Mouse (Mus musculus): ENCODE measurements around the gene Steap4. TPM values are rescaled to one million over a fixed set of nuclear protein-coding genes. Genes with fewer than 3 reads are reported as not detected.
"Not testable (repeated sequence)": the region's sequence is repeated elsewhere in the genome, so short reads cannot be mapped to it uniquely, and the experiment has no call there.

Steap4 gene
- polyA plus RNA-seq, 1 experiment from 2014 or later = 3.4 TPM

DNA sequence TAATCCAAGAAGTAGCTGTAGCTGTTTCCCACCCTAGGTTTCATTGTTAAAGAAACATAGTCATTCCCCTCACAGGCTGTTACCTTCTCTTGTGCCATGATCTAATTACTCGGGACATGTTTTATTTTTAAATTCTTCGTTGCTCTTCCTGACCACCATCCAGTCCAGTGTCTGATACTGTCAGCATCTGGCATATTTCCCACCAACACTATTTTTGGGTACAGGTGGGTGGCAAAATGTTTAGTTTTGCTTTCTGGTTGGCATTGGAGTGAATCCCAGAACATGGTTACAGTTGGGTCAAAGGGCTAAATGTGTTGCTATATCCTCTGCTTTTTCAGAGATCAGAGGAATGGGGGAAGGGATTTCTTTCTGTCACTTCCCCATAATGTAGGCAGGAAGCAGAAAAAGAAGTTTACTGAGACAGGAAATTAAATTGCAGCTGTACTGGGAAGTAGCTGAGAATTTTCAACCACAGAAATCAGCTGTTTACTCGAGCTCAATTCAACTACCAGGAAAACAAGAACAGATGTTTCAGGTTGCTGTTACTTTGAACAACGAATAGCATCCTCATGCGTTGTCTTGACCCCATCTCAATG is 4.8 kb upstream of the Steap4 start:
- H3K27ac ChIP-seq = no peak overlapping the region
- 59% methylated on average over 5 of the region's 5 CpGs for WGBS
- H3K4me3 ChIP-seq = no peak overlapping the region
- H3K27me3 ChIP-seq = peaks cover under 1% of the 10 kb centered on the region; the same call in 1 of the 2 replicates
- no peaks in the 10 kb centered on the region for H3K36me3 ChIP-seq
- H3K4me2 ChIP-seq (replicated peaks) = no peak overlapping the region
- H3K9ac ChIP-seq = no peak overlapping the region
- H3K4me1 ChIP-seq = peaks cover 7% of the 10 kb centered on the region
- ATAC-seq (ENCODE audit: low FRiP score, low read depth) = no peak
- no peaks in the 10 kb centered on the region for H3K9me3 ChIP-seq

DNA sequence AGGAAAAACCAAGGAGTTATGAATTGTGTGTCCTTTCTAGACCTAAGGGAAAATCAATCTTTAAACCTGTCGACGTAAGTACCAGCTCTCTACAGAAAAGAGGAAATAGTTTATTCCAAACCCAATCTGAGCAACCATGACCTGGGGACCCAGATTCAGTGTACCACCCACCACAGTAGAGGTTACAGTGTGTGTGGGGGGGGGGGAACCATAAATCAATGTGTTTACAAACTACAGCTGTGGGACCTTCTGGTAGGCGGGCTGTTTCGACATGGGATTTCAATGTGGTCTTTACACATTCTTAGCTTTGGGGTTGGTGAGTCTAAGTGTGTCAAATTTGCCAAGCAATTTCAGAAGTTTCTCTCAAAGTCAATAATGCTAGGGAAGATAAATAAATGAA is 2.2 kb upstream of the Steap4 start:
- no peak for ATAC-seq (ENCODE audit: low FRiP score, low read depth)
- WGBS = 92% methylated on average over 4 of the region's 4 CpGs
- Histone ChIP-seq H3K27ac (no peak overlapping the region), H3K4me1 (peaks cover 8% of the 10 kb centered on the region), H3K9ac (no peak overlapping the region), H3K4me3 (no peak overlapping the region), H3K9me3 (no peaks in the 10 kb centered on the region), H3K27me3 (peaks cover 4% of the 10 kb centered on the region; the same call in 1 of the 2 replicates), H3K4me2 (replicated peaks) (no peak overlapping the region), H3K36me3 (no peaks in the 10 kb centered on the region)

DNA sequence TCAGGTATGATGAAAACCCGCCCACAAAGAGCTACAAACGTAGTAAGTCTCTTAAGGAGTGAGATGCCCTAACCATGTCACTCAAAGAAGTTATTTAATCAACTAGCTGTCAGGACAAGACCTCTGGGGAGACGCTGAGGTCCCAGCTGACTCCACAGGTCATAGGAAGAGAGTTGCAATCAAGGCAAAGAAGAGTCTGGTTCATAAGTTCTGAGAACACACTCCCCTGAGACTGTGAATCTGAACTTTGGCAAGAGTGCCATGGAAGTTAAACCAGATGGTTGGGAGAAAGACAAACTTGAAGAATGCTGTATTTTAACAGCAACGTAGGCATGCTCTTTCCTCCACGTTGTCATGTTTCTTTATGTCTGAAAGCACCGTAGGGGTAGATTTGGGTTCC is 971 bp upstream of the Steap4 start:
- Histone ChIP-seq H3K27ac (no peak overlapping the region), H3K4me3 (no peak overlapping the region), H3K9ac (no peak overlapping the region), H3K27me3 (peaks cover 4% of the 10 kb centered on the region; the same call in 1 of the 2 replicates), H3K4me2 (replicated peaks) (no peak overlapping the region), H3K4me1 (peaks cover 8% of the 10 kb centered on the region), H3K36me3 (no peaks in the 10 kb centered on the region), H3K9me3 (no peaks in the 10 kb centered on the region)
- 86% methylated on average over 6 of the region's 6 CpGs for WGBS
- ATAC-seq (ENCODE audit: low FRiP score, low read depth) = no peak

DNA sequence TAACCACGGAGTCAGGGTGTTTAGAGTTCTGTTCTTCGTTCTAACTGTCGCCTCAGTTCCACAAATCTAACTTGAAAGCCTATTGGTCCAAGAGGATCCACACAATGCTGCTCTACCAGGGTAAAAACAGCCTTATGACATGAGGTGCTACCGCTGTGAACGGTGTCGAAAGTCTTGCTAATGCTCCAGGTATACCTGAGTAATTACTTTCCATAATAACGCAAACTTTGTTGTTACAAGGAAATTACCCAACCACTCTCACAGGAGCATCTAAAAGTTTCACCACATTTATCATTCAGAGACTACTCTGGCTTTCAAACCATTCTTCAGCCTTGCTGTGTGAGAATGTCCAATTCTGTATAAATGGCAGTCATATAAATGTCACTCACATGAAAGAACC is 856 bp downstream of the Steap4 start:
- Histone ChIP-seq H3K27me3 (peaks cover 4% of the 10 kb centered on the region; the same call in 1 of the 2 replicates), H3K4me2 (replicated peaks) (no peak overlapping the region), H3K4me3 (no peak overlapping the region), H3K4me1 (peaks cover 8% of the 10 kb centered on the region), H3K36me3 (no peaks in the 10 kb centered on the region), H3K9me3 (no peaks in the 10 kb centered on the region), H3K27ac (no peak overlapping the region), H3K9ac (no peak overlapping the region)
- WGBS = 72% methylated on average over 7 of the region's 7 CpGs
- no peak for ATAC-seq (ENCODE audit: low FRiP score, low read depth)

DNA sequence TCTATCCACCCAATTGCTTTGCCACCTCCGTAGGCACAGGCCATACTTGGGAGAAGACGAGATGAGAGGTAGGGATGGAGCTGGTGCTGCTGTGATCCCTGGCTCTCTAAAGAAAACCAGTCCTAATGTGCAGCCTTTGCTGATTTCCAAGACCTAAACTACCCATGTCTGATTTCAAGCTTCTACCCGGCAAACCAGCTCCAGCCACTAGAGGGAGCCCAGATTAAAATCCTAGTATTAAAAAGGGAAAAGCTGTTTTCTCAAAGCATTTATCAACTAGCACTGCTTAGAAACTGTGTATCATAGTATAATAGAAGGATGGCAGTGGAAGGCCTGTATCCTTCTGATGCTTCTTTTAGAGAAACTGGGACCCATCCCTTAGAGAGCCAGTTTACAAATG is 5.0 kb downstream of the Steap4 start:
- H3K27me3 ChIP-seq = peaks cover 4% of the 10 kb centered on the region; the same call in 1 of the 2 replicates
- no peak overlapping the region for H3K4me3 ChIP-seq
- no peak overlapping the region for H3K4me2 ChIP-seq (replicated peaks)
- H3K27ac ChIP-seq = no peak overlapping the region
- no peak for ATAC-seq (ENCODE audit: low FRiP score, low read depth)
- H3K4me1 ChIP-seq = peaks cover 3% of the 10 kb centered on the region
- WGBS = 40% methylated on average over 3 of the region's 3 CpGs
- no peak overlapping the region for H3K9ac ChIP-seq
- H3K9me3 ChIP-seq = no peaks in the 10 kb centered on the region
- no peaks in the 10 kb centered on the region for H3K36me3 ChIP-seq

DNA sequence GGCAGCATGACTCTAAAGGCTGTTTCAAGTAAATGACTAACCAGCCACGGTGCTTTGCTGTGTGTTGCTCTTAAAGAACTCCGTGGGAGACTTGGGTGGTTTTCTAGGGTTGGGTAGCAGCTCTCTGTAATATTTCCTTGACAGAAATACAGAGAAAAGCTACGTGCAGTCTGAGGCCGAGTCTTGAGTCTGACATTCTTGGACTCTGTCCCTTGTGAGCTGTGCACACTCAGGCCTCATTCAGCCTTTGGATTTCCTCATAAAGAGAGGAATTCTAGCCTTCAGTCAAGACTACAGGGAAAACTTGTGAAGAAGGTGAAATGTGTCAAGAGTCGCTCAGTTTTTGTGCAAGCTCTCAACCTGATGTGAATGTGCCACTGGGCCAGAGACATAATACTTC is 7.9 kb downstream of the Steap4 start:
- H3K36me3 ChIP-seq = no peaks in the 10 kb centered on the region

DNA sequence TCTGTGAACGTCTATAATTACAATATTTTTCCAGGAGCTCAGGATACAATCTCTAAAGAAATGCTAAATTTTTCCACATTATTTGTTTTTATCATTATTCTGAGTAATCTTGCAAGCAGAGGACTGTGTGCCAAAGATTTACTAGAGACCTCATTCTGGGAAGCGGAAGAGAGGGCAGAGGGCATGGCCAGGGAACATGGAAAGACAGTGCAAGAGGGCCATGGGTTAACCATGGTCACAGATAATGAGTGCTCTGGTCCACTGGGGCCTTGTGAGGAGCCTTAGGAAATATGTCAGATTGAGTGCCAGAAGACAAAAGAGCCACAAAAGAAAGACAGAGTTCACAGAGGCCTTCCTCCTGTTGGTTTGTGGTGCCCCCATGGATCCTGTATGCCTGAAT is 12.0 kb downstream of the Steap4 start:
- Histone ChIP-seq H3K9ac (no peak overlapping the region), H3K27me3 (no peaks in the 10 kb centered on the region), H3K9me3 (no peaks in the 10 kb centered on the region), H3K4me2 (replicated peaks) (no peak overlapping the region), H3K27ac (no peak overlapping the region), H3K4me3 (no peak overlapping the region), H3K36me3 (no peaks in the 10 kb centered on the region), H3K4me1 (peaks cover 7% of the 10 kb centered on the region)
- no peak for ATAC-seq (ENCODE audit: low FRiP score, low read depth)
- 80% methylated on average over 2 of the region's 2 CpGs for WGBS

More for the DNA sequence above, 7.9 kb downstream of the Steap4 start:
- ATAC-seq (ENCODE audit: low FRiP score, low read depth) = no peak
- 66% methylated on average over 5 of the region's 5 CpGs for WGBS
- Histone ChIP-seq H3K4me2 (replicated peaks) (no peak overlapping the region), H3K4me1 (peaks cover 7% of the 10 kb centered on the region), H3K9me3 (no peaks in the 10 kb centered on the region), H3K27me3 (no peaks in the 10 kb centered on the region), H3K27ac (no peak overlapping the region), H3K4me3 (no peak overlapping the region), H3K9ac (no peak overlapping the region)

DNA sequence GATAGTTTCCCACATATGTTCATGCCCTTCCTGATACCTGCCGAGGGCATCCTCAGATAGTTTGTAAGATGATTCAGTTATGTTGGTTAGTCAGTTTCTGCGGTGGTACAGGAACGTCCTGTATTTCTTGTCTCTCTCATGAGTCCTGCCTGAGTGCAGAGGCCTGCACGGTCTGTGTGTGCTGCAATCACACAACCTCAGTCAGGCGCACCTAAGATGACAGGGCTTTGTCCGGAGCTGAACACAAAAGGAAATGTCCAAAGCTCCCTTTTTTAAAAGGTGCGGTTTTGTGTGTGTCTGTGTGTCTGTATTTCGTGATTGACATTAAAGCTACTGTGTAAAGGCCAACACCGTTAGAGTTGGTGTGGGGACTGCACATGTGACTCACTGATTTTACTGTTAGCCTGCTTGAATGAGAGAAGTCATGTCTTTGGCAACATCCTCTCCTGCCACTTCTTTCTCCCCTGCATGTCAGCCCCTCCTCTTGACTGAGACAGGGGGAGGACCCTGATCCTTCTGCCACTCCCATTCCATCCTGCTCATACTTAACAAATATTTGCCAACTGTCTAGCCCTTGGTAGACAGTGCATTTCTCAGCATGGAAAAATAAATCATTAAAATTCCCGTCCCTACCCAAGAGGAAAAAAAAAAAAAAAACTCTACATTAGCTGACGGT is 14.4 kb downstream of the Steap4 start:
- H3K4me3 ChIP-seq = no peak overlapping the region
- H3K4me1 ChIP-seq = peaks cover 7% of the 10 kb centered on the region
- 87% methylated on average over 11 of the region's 11 CpGs for WGBS
- H3K27ac ChIP-seq = no peak overlapping the region
- H3K9me3 ChIP-seq = no peaks in the 10 kb centered on the region
- ATAC-seq (ENCODE audit: low FRiP score, low read depth) = no peak
- no peak overlapping the region for H3K9ac ChIP-seq
- no peaks in the 10 kb centered on the region for H3K27me3 ChIP-seq
- no peaks in the 10 kb centered on the region for H3K36me3 ChIP-seq
- no peak overlapping the region for H3K4me2 ChIP-seq (replicated peaks)

DNA sequence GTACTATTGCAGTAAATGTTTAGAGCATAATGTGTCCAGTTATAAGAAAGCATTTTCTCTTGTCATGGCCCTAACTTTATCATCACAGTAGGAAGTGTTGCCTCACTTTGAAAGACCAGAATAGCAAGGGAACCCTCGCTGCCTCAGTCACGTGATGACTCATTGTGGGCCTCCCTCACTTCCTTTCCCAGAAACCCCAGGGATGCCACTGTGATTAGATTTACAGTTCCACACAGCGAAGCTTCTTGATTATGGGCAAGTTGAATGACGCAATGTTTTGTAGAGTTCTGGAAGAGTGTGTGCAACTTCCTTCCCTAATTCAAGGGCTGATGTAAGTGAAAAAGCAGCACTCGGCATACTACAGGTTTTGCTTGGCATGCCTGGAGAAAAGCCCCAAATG is 20.3 kb downstream of the Steap4 start:
- Histone ChIP-seq H3K36me3 (no peaks in the 10 kb centered on the region), H3K27me3 (no peaks in the 10 kb centered on the region), H3K9me3 (no peaks in the 10 kb centered on the region), H3K4me3 (no peak overlapping the region), H3K4me1 (no peaks in the 10 kb centered on the region), H3K27ac (no peak overlapping the region), H3K4me2 (replicated peaks) (no peak overlapping the region), H3K9ac (no peak overlapping the region)
- 83% methylated on average over 5 of the region's 5 CpGs for WGBS
- ATAC-seq (ENCODE audit: low FRiP score, low read depth) = no peak

DNA sequence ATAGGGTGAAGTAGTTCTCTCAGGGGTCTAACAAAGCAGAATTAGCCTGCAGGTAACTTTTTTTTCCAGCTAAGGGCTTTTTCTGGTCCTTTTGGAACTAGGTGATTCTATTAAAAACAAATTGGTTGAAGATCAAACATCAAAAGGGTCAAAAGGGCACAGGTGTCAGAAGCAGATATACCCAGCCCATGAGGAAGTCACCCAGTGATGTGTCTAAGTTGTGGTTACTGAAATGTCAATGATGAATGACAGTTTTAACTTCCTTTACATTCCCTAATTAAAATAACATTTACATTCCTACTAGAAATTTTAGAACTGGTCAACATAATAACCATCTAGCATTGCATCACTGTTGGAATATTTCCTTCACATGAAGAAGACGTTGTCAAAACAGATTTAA is 27.7 kb downstream of the Steap4 start:
- ATAC-seq (ENCODE audit: low FRiP score, low read depth) = no peak
- Histone ChIP-seq H3K27ac (no peak overlapping the region), H3K36me3 (no peaks in the 10 kb centered on the region), H3K4me3 (no peak overlapping the region), H3K9ac (no peak overlapping the region), H3K4me2 (replicated peaks) (no peak overlapping the region), H3K9me3 (no peaks in the 10 kb centered on the region), H3K27me3 (no peaks in the 10 kb centered on the region), H3K4me1 (no peaks in the 10 kb centered on the region)
- 67% methylated on average over 1 of the region's 1 CpGs for WGBS

DNA sequence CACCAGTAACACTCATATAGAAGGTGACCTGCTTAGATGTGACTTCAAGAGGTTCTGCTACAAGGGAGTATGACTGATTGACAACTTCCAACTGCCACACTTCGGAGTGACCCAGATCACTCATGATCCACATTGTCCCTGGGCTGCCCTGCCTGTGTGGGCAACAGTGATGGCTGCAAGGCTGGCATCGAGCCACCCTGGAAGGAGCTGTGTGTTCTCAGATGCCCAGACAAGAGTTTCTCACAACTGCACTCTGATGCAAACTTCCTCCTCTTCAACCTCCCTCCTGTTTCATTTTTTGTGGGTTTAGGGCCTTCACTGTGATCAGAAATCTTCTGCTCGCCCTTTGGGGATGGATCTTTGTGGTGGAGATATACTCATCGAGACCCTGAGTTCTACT is 28.2 kb downstream of the Steap4 start:
- Histone ChIP-seq H3K9ac (no peak overlapping the region), H3K36me3 (no peaks in the 10 kb centered on the region), H3K27me3 (no peaks in the 10 kb centered on the region), H3K4me2 (replicated peaks) (no peak overlapping the region), H3K9me3 (no peaks in the 10 kb centered on the region), H3K4me1 (no peaks in the 10 kb centered on the region; the same call in 1 of the 2 replicates), H3K27ac (no peak overlapping the region), H3K4me3 (no peak overlapping the region)
- ATAC-seq (ENCODE audit: low FRiP score, low read depth) = no peak
- 87% methylated on average over 4 of the region's 4 CpGs for WGBS

DNA sequence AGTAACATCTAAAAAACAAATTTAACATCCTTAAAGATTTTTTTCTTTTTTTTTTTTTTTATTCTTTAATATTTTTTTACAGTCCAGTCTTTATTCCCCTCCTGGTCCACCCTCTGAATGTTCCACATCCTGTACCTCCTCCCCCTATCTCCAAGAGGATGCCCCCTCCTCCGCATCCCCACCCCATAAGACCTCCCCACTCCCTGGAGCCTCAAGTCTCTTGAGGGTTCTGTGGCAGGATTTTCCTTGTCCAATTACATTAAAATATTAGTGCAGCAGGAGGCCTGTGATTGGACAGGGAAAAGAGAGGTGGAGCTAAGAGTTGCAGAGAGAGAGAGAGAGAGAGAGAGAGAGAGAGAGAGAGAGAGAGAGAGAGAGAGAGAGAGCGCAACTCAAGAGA is 31.4 kb downstream of the Steap4 start:
- H3K4me3 ChIP-seq, H3K27me3 ChIP-seq: not testable (repeated sequence)
- 82% methylated on average over 2 of the region's 2 CpGs for WGBS

DNA sequence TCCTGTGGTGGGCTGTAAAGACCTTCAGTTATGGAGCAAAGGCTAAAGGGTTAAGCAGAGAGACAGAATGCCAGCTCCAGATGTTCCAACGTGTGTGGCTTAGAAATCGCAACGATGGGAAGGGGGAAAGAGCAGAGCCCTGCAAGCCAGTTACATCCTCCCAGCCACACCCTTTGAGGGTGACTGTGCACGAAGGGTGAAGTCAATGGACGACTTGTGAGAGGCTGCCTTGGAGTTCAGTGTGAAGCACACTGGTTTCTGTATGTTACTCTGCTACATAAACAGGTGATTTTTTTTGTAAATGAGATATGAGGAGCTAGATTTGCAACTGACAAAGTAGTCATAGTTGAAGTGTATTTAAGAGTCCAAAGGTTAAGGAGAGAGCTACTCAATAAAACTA is 33.5 kb downstream of the Steap4 start:
- H3K9ac ChIP-seq = no peak overlapping the region
- no peak overlapping the region for H3K4me2 ChIP-seq (replicated peaks)
- H3K4me1 ChIP-seq = peaks cover 8% of the 10 kb centered on the region; the same call in 1 of the 2 replicates
- H3K27ac ChIP-seq = no peak overlapping the region
- H3K4me3 ChIP-seq = no peak overlapping the region
- 19% methylated on average over 5 of the region's 5 CpGs for WGBS
- no peak for ATAC-seq (ENCODE audit: low FRiP score, low read depth)
- H3K27me3 ChIP-seq = no peaks in the 10 kb centered on the region
- no peaks in the 10 kb centered on the region for H3K36me3 ChIP-seq
- H3K9me3 ChIP-seq = no peaks in the 10 kb centered on the region

More for the DNA sequence above, 31.4 kb downstream of the Steap4 start:
- H3K9me3 ChIP-seq; H3K9ac ChIP-seq; ATAC-seq (ENCODE audit: low FRiP score, low read depth); H3K27ac ChIP-seq; H3K4me1 ChIP-seq; H3K36me3 ChIP-seq; H3K4me2 ChIP-seq (replicated peaks): not testable (repeated sequence)
